In the genomic region with DNA sequence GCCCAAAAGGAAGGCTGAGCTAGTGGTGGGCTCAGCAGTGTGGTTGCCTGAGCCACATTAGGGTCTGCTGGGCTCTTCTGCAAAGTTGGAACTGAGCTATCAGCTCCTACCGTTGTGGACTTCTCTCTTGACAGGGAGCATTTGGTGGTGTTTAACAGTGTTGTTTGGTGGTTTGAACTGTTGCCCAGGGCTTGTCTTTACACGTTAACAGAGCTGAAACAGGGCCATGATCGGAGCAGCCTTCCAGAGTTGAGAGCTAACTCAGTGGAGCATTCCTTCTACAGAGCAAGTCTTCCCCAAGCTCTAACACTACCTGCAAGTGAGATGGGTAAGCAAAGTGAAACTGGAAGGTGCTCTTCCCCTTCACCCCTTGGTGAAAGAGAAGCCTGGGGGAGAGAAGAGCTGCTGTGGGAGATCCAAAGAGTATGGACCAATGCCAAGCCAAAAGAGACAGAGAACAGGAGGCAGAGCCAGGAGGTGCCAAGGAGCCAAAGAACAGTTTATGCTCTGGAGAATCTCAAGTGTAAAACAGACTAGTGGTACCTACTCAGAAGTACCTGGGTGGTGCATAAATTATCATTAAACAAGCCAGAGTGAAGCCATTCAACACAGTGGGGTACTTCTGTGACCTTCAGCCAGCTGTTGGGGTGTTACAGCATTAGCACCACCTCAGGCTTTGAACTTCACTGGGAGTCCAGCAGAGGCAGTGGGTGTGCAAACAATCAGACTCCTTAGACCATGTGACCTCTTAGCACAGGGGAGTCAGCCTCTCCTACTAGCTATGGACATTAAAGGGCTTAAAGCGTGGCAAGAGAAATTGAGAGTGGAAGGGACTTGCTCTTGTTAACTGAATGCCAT, we compare ENCODE assay signal across 11 mouse cellular contexts.
A peak's percentile ranks its signal among the peaks of the same experiment; 100 is the strongest.
DNase-seq lines count a peak whose midpoint lies in the region; ATAC-seq lines count a peak whose summit lies in the region.
"Had no signal": no experiment of that assay in that cellular context is flagged by ENCODE, and none has a peak within 500 bp of the region (broad histone marks: within the 10 kb centered on the region; RNA-seq: fewer than 3 reads in every experiment).

No protein-coding gene starts in this region.

- peak; percentile 70 for DNase-seq in embryonic facial prominence, embryonic 14.5 days (ENCODE audit: low spot score)
- DNase-seq in embryonic facial prominence, embryonic 10.5 days (ENCODE audit: low spot score) = no peak
- no peak for DNase-seq in limb, embryonic 10.5 days (ENCODE audit: low spot score)
- DNase-seq in adipocyte (ENCODE audit: low spot score) = peak; percentile 36
- DNase-seq in lung, postnatal 10 days = peak; percentile 29
- no peak for DNase-seq in spleen, postnatal 10 days (ENCODE audit: low spot score in 2 of 2)
- DNase-seq in embryo, embryonic 10.5 days (ENCODE audit: low spot score) = no peak
- DNase-seq: gastrocnemius, postnatal 10 days; midbrain, embryonic 14.5 days had no signal

- H3K9ac ChIP-seq in embryonic facial prominence, embryonic 14.5 days (ENCODE audit: low read depth, low read length) = no peak overlapping the region
- H3K9ac ChIP-seq in limb, embryonic 12.5 days (replicated peaks) = no peak overlapping the region

- no peaks in the 10 kb centered on the region for H3K27me3 ChIP-seq in embryonic facial prominence, embryonic 14.5 days (replicated peaks; ENCODE audit: control insufficient read depth, insufficient read depth, low read length)
- H3K27me3 ChIP-seq in embryonic facial prominence, embryonic 10.5 days (replicated peaks; ENCODE audit: low read depth, poor library complexity, severe bottlenecking) = no peaks in the 10 kb centered on the region
- H3K27me3 ChIP-seq in limb, embryonic 12.5 days = no peaks in the 10 kb centered on the region
- H3K27me3 ChIP-seq in limb, embryonic 10.5 days (ENCODE audit: low read depth, poor library complexity, severe bottlenecking) = no peaks in the 10 kb centered on the region

- no peaks in the 10 kb centered on the region for H3K9me3 ChIP-seq in embryonic facial prominence, embryonic 14.5 days (ENCODE audit: control insufficient read depth, low read length)
- no peaks in the 10 kb centered on the region for H3K9me3 ChIP-seq in embryonic facial prominence, embryonic 10.5 days
- H3K9me3 ChIP-seq in limb, embryonic 12.5 days = no peaks in the 10 kb centered on the region
- H3K9me3 ChIP-seq in limb, embryonic 10.5 days (replicated peaks) = no peaks in the 10 kb centered on the region

- no peaks in the 10 kb centered on the region for H3K36me3 ChIP-seq in embryonic facial prominence, embryonic 14.5 days (ENCODE audit: control insufficient read depth, insufficient read depth, low read length)
- H3K36me3 ChIP-seq in embryonic facial prominence, embryonic 10.5 days (replicated peaks) = no peaks in the 10 kb centered on the region
- H3K36me3 ChIP-seq in limb, embryonic 12.5 days = no peaks in the 10 kb centered on the region
- 0 out of 2 replicates have a peak, but pooled peaks cover 6% of the 10 kb centered on the region for H3K36me3 ChIP-seq in limb, embryonic 10.5 days

- ATAC-seq in embryonic facial prominence, embryonic 14.5 days (ENCODE audit: low read depth) = no peak
- ATAC-seq in limb, embryonic 12.5 days (ENCODE audit: insufficient number of reproducible peaks, insufficient read depth, low FRiP score, low TSS enrichment, low read depth) = peak; percentile 56; the same call in 1 of the 2 replicates

- no peak overlapping the region for H3K4me2 ChIP-seq in embryonic facial prominence, embryonic 14.5 days (ENCODE audit: low read depth, low read length)
- H3K4me2 ChIP-seq in limb, embryonic 12.5 days = no peak overlapping the region
- H3K4me2 ChIP-seq: liver, embryonic 11.5 days had no signal

- H3K27ac ChIP-seq in embryonic facial prominence, embryonic 14.5 days (replicated peaks; ENCODE audit: low read depth, low read length) = no peak overlapping the region
- no peak overlapping the region for H3K27ac ChIP-seq in embryonic facial prominence, embryonic 10.5 days (replicated peaks)
- no peak overlapping the region for H3K27ac ChIP-seq in limb, embryonic 12.5 days
- no peak overlapping the region for H3K27ac ChIP-seq in limb, embryonic 10.5 days

- peaks cover 18% of the 10 kb centered on the region; the same call in 1 of the 2 replicates for H3K4me1 ChIP-seq in embryonic facial prominence, embryonic 14.5 days (ENCODE audit: control insufficient read depth, insufficient read depth, low read length)
- H3K4me1 ChIP-seq in embryonic facial prominence, embryonic 10.5 days = peaks cover 10% of the 10 kb centered on the region
- peaks cover 8% of the 10 kb centered on the region; the same call in 1 of the 2 replicates for H3K4me1 ChIP-seq in limb, embryonic 12.5 days (replicated peaks)
- peaks cover 8% of the 10 kb centered on the region; the same call in 1 of the 2 replicates for H3K4me1 ChIP-seq in limb, embryonic 10.5 days

- 49% methylated on average over 4 of the region's 4 CpGs for WGBS in embryonic facial prominence, embryonic 14.5 days
- 80% methylated on average over 4 of the region's 4 CpGs for WGBS in embryonic facial prominence, embryonic 10.5 days
- 72% methylated on average over 4 of the region's 4 CpGs for WGBS in limb, embryonic 12.5 days
- 79% methylated on average over 4 of the region's 4 CpGs for WGBS in limb, embryonic 10.5 days

- no peak overlapping the region for H3K4me3 ChIP-seq in embryonic facial prominence, embryonic 14.5 days (ENCODE audit: low read depth, low read length)
- H3K4me3 ChIP-seq in embryonic facial prominence, embryonic 10.5 days = no peak overlapping the region
- no peak overlapping the region for H3K4me3 ChIP-seq in limb, embryonic 12.5 days (replicated peaks)
- H3K4me3 ChIP-seq in limb, embryonic 10.5 days = no peak overlapping the region

Comparison
In these comparisons a context has a peak if more than half of its experiments do, and no peak if none do; other contexts are left out.
1. DNase-seq: peak in embryonic facial prominence, embryonic 14.5 days (single experiment), adipocyte (single experiment) and lung, postnatal 10 days (single experiment); none in embryonic facial prominence, embryonic 10.5 days (single experiment), limb, embryonic 10.5 days (single experiment), spleen, postnatal 10 days (0 of 2) and embryo, embryonic 10.5 days (single experiment).